7 mouse cellular contexts compared by ENCODE assay signal in genomic region chr7:90130501-90131375, GRCm38 (mm10). TPM values are rescaled to one million over a fixed set of nuclear protein-coding genes. Genes with fewer than 3 reads are reported as not detected.
DNase-seq lines count a peak whose midpoint lies in the region; ATAC-seq and TF ChIP-seq lines count a peak whose summit lies in the region.

No protein-coding gene starts in this region.

- H3K27me3 ChIP-seq in G1E (ENCODE audit: insufficient read depth, low read length): no peaks in the 10 kb centered on the region
- H3K27me3 ChIP-seq in forebrain, embryonic 13.5 days: no peaks in the 10 kb centered on the region
- no peaks in the 10 kb centered on the region for H3K27me3 ChIP-seq in hindbrain, embryonic 14.5 days (ENCODE audit: control insufficient read depth, insufficient read depth, low read length)
- no peaks in the 10 kb centered on the region for H3K27me3 ChIP-seq in limb, embryonic 10.5 days (ENCODE audit: low read depth, poor library complexity, severe bottlenecking)
- H3K27me3 ChIP-seq in midbrain, embryonic 15.5 days (replicated peaks): no peaks in the 10 kb centered on the region

- H3K36me3 ChIP-seq in G1E (replicated peaks): no peaks in the 10 kb centered on the region
- no peaks in the 10 kb centered on the region for H3K36me3 ChIP-seq in forebrain, embryonic 13.5 days (ENCODE audit: poor library complexity, severe bottlenecking)
- no peaks in the 10 kb centered on the region for H3K36me3 ChIP-seq in hindbrain, embryonic 14.5 days (replicated peaks; ENCODE audit: control insufficient read depth, insufficient read depth)
- H3K36me3 ChIP-seq in limb, embryonic 10.5 days: no peaks in the 10 kb centered on the region
- no peaks in the 10 kb centered on the region for H3K36me3 ChIP-seq in midbrain, embryonic 15.5 days (replicated peaks)

- WGBS in forebrain, embryonic 13.5 days: 1% methylated on average over 39 of the region's 39 CpGs
- under 1% methylated on average over 39 of the region's 39 CpGs for WGBS in hindbrain, embryonic 14.5 days
- under 1% methylated on average over 32 of the region's 39 CpGs for WGBS in limb, embryonic 10.5 days
- WGBS in midbrain, embryonic 15.5 days: under 1% methylated on average over 39 of the region's 39 CpGs

- peak overlapping the region; percentile 90 for H3K4me2 ChIP-seq in forebrain, embryonic 13.5 days
- peak overlapping the region; percentile 93 for H3K4me2 ChIP-seq in hindbrain, embryonic 14.5 days (replicated peaks)
- peak overlapping the region; percentile 86 for H3K4me2 ChIP-seq in midbrain, embryonic 15.5 days

- H3K4me1 ChIP-seq in G1E (ENCODE audit: insufficient read depth, low read depth, low read length): peaks cover 12% of the 10 kb centered on the region; the same call in 1 of the 2 replicates
- peaks cover 29% of the 10 kb centered on the region for H3K4me1 ChIP-seq in forebrain, embryonic 13.5 days
- H3K4me1 ChIP-seq in hindbrain, embryonic 14.5 days (replicated peaks; ENCODE audit: control insufficient read depth, insufficient read depth, low read length): peaks cover 25% of the 10 kb centered on the region
- peaks cover 19% of the 10 kb centered on the region for H3K4me1 ChIP-seq in limb, embryonic 10.5 days
- H3K4me1 ChIP-seq in midbrain, embryonic 15.5 days: peaks cover 21% of the 10 kb centered on the region

- peak overlapping the region; percentile 97 for H3K9ac ChIP-seq in forebrain, embryonic 13.5 days
- H3K9ac ChIP-seq in hindbrain, embryonic 14.5 days: peak overlapping the region; percentile 98
- peak overlapping the region; percentile 98 for H3K9ac ChIP-seq in midbrain, embryonic 15.5 days

- peak overlapping the region; percentile 94 for H3K4me3 ChIP-seq in G1E (ENCODE audit: low read depth, low read length)
- peak overlapping the region; percentile 94 for H3K4me3 ChIP-seq in forebrain, embryonic 13.5 days
- peak overlapping the region; percentile 92 for H3K4me3 ChIP-seq in hindbrain, embryonic 14.5 days (replicated peaks; ENCODE audit: low read length)
- H3K4me3 ChIP-seq in limb, embryonic 10.5 days: peak overlapping the region; percentile 98
- H3K4me3 ChIP-seq in midbrain, embryonic 15.5 days: peak overlapping the region; percentile 97

- peak; percentile 10 for DNase-seq in G1E (ENCODE audit: low spot score)
- DNase-seq in adrenal gland, postnatal 36 days: peak; percentile 34 to 45
- peak; percentile 33 for DNase-seq in hindbrain, embryonic 14.5 days (ENCODE audit: low spot score)
- no peak for DNase-seq in limb, embryonic 10.5 days (ENCODE audit: low spot score)
- peak; percentile 25 to 49 for DNase-seq in spleen, postnatal 36 days (ENCODE audit: low spot score in 2 of 2)

- no peak for TF ChIP-seq CTCF in G1E (IDR thresholded peaks at IDR 0.05; ENCODE audit: low read depth, low read length)

- no peak for ATAC-seq in G1E (ENCODE audit: extremely low read depth, insufficient number of reproducible peaks, low FRiP score, poor library complexity, severe bottlenecking)
- peak; percentile 70 for ATAC-seq in forebrain, embryonic 13.5 days
- ATAC-seq in hindbrain, embryonic 14.5 days (ENCODE audit: low FRiP score): peak; percentile 17; the same call in 1 of the 2 replicates
- ATAC-seq in midbrain, embryonic 15.5 days (replicated peaks): peak; percentile 82

- no peaks in the 10 kb centered on the region for H3K9me3 ChIP-seq in G1E (replicated peaks)
- no peaks in the 10 kb centered on the region for H3K9me3 ChIP-seq in forebrain, embryonic 13.5 days (replicated peaks)
- H3K9me3 ChIP-seq in hindbrain, embryonic 14.5 days (ENCODE audit: control insufficient read depth, low read length): no peaks in the 10 kb centered on the region
- no peaks in the 10 kb centered on the region for H3K9me3 ChIP-seq in limb, embryonic 10.5 days (replicated peaks)
- no peaks in the 10 kb centered on the region for H3K9me3 ChIP-seq in midbrain, embryonic 15.5 days

- H3K27ac ChIP-seq in forebrain, embryonic 13.5 days: peak overlapping the region; percentile 95
- peak overlapping the region; percentile 97 for H3K27ac ChIP-seq in hindbrain, embryonic 14.5 days
- peak overlapping the region; percentile 99 for H3K27ac ChIP-seq in limb, embryonic 10.5 days
- peak overlapping the region; percentile 98 for H3K27ac ChIP-seq in midbrain, embryonic 15.5 days

RNA-seq across cellular contexts. Expression of gene Picalm, which starts 0.7 kb away (rescaled TPM):
- total RNA-seq in G1E (2014; fragmentation: Nextera tagmentation): 367 and 377 TPM in 2 replicates
- 155 and 166 TPM in 2 replicates for total RNA-seq in G1E (2017)
- 62.8 and 67.8 TPM in 2 replicates for polyA plus RNA-seq in G1E (2012)
- 100 to 1,000 TPM; 148 to 152 TPM for total RNA-seq in adrenal gland, postnatal 36 days (2021)
- polyA plus RNA-seq in forebrain, embryonic 13.5 days (2015; fragmentation: Nextera tagmentation; extraction: Ambion mirVana): 36.6 and 40.9 TPM in 2 replicates
- polyA plus RNA-seq in hindbrain, embryonic 14.5 days (2014; fragmentation: Nextera tagmentation; extraction: Ambion mirVana): 46.2 and 53.9 TPM in 2 replicates
- 20.6 and 25.4 TPM in 2 replicates for polyA plus RNA-seq in limb, embryonic 10.5 days (2016; fragmentation: Nextera tagmentation; extraction: Ambion mirVana)
- 38.1 and 39.1 TPM in 2 replicates for polyA plus RNA-seq in midbrain, embryonic 15.5 days (2015; fragmentation: Nextera tagmentation; extraction: Ambion mirVana)
